Mouse (Mus musculus): ENCODE data around the gene Gucy1b2. TPM values are rescaled to one million over a fixed set of nuclear protein-coding genes. Genes with fewer than 3 reads are reported as not detected.

Gucy1b2 gene
- total RNA-seq, 2 experiments from 2014 or later, result 0.37 TPM; not detected in 1

DNA sequence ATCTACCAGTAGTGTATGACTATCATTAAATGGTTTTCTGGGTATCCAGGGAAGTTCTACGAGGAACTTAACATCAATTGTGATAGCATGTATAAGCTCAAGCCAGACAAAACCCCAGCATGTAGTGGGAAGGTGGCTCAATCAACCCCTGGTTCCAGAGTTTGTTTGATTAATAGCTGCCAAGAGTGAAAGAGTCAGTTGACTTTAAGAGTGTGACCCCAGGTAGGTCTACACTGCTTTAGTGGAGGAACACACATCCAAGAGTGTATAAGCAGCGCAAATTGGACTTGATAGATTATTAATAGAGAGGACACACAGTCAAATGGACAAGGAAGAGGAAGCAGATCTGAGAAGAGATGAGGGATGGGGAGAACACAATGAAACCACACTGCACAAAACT lies 18.3 kb downstream of the Gucy1b2 start:
- Histone ChIP-seq H3K4me3 (no peak overlapping the region), H3K27ac (no peak overlapping the region)
- DNase-seq (ENCODE audit: low spot score in 2 of 2), result no peak
- no peak for TF ChIP-seq CTCF (conservative IDR thresholded peaks at IDR 0.05)

DNA sequence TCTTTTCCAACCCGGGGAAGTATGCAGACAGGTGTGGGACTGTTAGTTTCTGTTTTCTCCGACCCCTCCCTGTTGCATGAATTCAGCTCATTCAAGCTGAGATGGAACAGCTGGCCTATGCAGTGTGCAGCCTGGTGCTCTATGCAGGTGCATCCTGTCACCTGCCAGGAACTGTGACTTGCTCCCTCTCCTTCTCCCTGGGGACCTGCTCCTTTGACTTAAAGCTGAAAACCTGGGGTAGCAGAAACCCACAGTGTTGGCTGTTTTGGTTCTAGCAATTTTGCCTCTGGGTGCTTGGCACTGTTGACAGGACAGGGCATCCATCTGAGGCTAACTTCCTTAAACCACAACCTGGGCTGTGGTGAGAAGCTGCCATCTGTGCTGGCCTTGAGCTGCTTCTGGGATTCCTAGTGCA lies 30.8 kb downstream of the Gucy1b2 start:
- H3K27ac ChIP-seq, result no peak overlapping the region
- H3K4me3 ChIP-seq, result no peak overlapping the region
- no peak for TF ChIP-seq CTCF (conservative IDR thresholded peaks at IDR 0.05)
- no peak for DNase-seq (ENCODE audit: low spot score in 2 of 2)

DNA sequence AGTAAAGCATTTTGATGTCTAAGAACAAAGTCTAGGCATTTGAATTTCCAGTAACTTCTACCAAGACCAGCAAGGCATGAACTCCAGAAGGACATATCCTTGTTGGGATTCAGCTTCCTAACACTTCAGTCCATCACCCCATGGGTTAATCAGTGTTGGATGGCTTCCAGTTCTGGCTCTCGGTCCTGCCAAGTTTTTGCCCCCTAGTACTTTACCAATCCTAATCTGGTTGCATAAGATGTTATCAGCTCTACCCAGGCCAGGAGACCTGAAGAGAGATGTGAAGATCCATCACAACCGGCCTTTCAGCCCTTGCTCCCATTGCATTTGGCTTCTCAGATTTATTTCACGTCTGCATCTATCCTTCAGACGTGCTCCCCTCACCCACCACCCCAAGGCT lies 33.8 kb downstream of the Gucy1b2 start:
- H3K27ac ChIP-seq, result no peak overlapping the region
- DNase-seq (ENCODE audit: low spot score in 2 of 2), result no peak
- TF ChIP-seq CTCF (conservative IDR thresholded peaks at IDR 0.05), result no peak
- no peak overlapping the region for H3K4me3 ChIP-seq

DNA sequence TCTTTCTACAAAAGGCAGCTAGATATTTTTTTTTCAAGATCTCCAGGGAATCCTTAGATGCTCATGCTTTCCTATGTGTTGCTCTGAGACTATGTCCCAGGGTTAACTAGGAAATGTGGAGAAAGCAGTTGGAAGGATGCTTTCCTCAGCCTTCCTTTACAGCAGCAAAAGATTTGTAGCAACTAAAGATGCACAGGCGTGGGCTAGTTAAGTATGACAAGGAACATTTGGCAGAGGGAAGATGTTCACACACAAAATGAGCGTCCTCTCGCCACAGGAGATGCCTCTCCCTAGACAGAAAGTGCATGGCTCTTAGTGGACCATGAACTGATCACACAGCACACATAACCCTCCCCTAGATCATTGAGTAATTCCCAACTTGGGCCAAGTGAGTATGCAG lies 38.6 kb downstream of the Gucy1b2 start:
- H3K27ac ChIP-seq, result no peak overlapping the region
- no peak for TF ChIP-seq CTCF (conservative IDR thresholded peaks at IDR 0.05)
- DNase-seq (ENCODE audit: low spot score in 2 of 2), result peak in 1 of 2 experiments; percentile 10
- no peak overlapping the region for H3K4me3 ChIP-seq

DNA sequence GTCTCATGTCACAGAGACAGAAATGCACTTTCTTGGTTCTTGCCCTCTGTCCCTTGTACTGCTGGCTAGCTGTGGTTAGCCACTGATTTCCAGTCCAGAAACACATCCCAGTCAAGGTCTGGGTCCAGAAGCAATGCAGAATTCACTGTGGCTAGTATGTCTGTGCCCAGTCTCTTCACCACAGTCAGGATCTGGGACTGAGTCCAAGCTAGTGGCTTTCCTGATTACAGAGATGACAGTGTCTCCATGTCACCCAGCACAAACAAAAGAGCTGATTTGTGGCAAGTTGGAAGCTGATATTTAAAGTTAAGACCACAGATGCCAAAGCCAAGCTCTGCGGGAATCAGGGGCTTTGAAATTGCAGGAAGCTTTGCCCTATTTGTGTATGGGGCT lies 39.4 kb downstream of the Gucy1b2 start:
- H3K27ac ChIP-seq, result peak overlapping the region; percentile 51; the same call in 1 of the 2 replicates
- H3K4me3 ChIP-seq, result no peak overlapping the region
- no peak for TF ChIP-seq CTCF (conservative IDR thresholded peaks at IDR 0.05)
- DNase-seq (ENCODE audit: low spot score in 2 of 2), result peak; percentile 20 to 50

DNA sequence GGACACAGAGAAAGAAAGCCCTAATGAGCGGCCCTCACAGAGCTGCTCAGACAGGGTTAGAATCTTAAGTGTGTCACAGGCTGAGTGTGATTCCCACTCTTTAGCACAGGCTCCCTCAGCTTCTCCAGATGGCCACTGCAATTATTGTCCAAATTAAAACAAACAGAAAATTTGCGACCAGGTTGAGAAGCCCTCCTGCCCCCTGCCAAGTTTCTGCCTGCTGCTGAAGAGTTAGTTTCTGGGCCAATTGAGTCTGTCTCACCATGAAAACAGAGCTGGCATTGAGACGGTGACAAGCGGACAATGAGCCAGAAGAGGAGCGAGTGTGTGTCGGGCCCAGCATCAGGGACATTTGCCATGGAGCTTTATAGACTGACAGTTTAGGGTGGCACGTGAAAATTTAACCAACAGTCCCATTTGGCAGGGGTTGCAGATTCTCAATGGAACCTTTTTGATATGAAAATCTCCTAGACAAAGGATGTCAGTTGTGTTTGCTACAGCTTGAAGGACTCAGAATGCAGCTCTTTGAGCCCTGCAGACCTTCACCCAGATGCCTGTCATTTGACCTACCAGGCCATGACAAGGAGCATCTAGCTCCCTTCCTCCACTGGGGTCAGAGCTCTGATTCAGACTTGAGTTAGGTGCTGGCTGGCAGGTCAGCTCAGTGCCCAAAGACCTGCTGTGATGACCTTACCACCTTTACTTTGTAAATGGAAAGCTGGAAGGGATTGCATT lies 39.9 kb downstream of the Gucy1b2 start:
- no peak for TF ChIP-seq CTCF (conservative IDR thresholded peaks at IDR 0.05)
- Histone ChIP-seq H3K27ac (peak overlapping the region; percentile 51; the same call in 1 of the 2 replicates), H3K4me3 (no peak overlapping the region)
- peak in 1 of 2 experiments; percentile 13 for DNase-seq (ENCODE audit: low spot score in 2 of 2)

DNA sequence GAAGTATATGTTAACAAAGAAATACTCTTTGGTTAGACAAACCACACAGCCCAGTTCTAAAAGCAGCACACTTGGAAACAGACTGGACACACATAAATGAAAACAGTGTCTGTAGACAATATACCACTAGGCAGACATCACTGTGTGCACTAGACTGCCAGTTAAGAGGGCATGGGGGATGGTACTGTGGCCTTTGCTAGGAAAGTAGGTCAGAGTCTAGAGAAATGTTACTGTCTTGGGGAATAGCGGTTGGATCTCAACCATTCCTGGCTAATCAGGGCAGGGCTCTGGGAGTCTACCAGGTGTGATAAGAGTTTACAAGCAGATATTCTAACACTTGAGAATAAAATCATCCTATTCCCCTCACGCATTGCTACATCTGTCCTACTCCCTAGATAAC lies 60.7 kb downstream of the Gucy1b2 start:
- Histone ChIP-seq H3K27ac (no peak overlapping the region), H3K4me3 (no peak overlapping the region)
- TF ChIP-seq CTCF (conservative IDR thresholded peaks at IDR 0.05), result no peak
- no peak for DNase-seq (ENCODE audit: low spot score in 2 of 2)

DNA sequence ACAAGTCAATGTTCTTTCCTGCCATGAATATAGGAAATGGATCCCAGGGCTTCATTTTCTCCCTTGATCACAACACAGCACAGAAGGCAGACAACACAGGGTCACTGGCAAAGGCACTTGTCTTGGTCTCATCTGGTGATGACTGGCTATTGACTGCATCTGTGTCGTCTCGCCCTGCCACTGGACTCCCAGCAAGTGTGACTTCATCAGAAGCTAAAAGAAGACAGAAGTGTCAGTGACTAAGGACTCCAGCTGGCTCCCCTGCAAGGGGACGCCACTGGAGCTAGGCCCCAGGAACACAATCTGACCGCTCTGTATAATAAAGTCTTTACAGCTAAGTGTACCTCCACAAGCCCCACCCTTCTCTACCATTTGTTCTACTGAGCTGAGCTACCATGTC lies 63.3 kb downstream of the Gucy1b2 start:
- Histone ChIP-seq H3K27ac (no peak overlapping the region), H3K4me3 (no peak overlapping the region)
- DNase-seq (ENCODE audit: low spot score in 2 of 2), result no peak
- no peak for TF ChIP-seq CTCF (conservative IDR thresholded peaks at IDR 0.05)

DNA sequence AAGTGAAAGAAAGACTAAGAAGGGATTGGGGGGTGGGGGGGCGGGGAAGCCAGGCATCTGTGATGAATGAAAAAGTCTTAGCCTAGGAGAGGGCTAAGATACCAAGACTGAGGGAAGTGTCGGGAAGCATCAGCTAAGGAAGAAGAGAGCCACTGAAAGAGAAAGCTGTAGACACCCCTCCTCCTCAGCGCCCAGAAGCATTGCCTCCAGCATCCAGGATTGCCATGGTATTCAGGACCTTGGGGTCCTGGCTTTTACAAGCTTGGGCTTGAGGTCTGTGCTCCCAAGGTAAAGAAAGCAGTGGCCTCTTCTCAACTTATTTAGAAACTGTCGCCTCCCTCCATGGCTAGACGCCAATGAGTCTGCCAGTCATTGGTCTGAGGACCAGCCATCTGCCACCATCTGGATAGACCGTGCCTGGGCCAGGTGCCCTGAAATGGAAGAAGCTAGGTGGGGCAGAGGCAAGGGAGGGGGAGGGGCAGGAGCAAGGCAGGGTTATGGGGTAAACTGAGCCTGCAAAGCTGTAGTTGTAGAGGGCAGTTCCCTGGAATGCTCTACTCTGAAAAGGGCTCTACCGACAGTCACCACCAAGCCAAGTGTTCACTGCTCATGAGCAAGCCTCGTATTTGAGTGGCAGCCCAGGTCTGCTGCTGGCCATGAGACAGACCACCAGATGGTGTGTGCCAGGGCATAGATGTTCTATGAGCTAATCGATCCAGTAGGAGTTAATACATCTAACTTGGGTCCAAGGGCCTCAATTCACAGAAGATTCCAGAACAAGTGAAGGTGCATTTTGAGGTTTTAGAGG lies 66.2 kb downstream of the Gucy1b2 start:
- DNase-seq (ENCODE audit: low spot score in 2 of 2), result peak in 1 of 2 experiments; percentile 16

DNA sequence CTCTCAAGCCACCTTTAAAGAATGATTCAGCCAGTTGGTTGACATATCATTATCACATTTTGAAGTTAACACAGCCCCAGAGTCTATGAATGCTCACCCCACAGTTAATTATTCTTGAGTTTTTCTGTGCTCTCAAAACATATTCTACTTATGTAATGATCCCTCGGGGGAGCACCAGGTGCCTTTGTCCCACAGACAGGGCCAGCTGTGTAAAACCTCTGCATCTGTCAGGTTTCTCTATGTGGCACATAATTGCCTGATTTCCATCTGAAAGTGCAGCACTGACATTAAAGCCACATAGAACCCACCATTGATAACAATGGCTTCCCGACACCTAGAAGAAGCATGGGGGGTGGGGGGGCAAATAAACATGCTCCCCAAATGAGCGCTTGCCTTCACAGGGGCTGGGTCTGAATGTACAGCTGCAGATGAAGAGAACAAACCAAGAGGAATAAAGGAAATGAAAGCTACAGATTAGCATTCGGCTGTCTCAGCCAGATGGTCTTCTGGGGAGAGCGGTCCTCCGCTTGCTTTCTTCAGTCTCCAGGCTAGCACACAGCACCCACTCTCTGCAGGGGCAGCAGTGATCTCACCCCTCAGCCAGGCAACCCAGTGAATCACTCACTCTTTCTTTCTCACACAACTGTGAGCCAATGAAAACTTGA lies 66.9 kb downstream of the Gucy1b2 start:
- DNase-seq (ENCODE audit: low spot score in 2 of 2), result peak; percentile 27 to 54
- TF ChIP-seq CTCF (conservative IDR thresholded peaks at IDR 0.05), result no peak
- H3K27ac ChIP-seq, result peak overlapping the region; percentile 56; the same call in 1 of the 2 replicates
- peak overlapping the region; percentile 43 for H3K4me3 ChIP-seq

More for the DNA sequence above, 66.2 kb downstream of the Gucy1b2 start:
- Histone ChIP-seq H3K27ac (peak overlapping the region; percentile 56; the same call in 1 of the 2 replicates), H3K4me3 (peak overlapping the region; percentile 43)
- no peak for TF ChIP-seq CTCF (conservative IDR thresholded peaks at IDR 0.05)

DNA sequence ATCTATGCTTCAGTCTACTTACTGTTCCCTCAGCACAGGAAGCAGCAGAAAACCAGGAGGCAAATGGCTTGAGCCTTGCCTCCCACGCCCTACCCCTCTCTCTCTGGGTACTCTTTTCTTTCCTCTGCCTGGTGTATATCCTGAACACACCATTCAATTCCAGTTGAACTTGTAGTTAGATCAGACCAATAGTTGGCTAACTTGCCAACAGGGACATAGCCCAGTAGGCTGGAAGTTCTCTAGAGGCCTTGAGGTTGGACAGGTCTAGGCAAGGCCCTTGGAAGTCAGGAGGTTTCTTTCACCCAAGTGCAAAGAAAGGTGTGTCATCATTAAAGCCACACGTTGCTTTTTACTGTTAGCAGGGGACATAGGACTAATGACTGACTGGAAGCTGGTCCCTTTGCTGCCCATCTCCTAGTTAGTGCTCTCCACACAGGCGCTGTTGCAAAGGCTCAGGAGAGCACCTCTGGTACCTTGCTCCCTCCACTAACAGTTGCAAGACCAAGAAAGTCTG lies 72.2 kb downstream of the Gucy1b2 start:
- no peak overlapping the region for H3K27ac ChIP-seq
- H3K4me3 ChIP-seq, result no peak overlapping the region
- no peak for DNase-seq (ENCODE audit: low spot score in 2 of 2)
- no peak for TF ChIP-seq CTCF (conservative IDR thresholded peaks at IDR 0.05)

DNA sequence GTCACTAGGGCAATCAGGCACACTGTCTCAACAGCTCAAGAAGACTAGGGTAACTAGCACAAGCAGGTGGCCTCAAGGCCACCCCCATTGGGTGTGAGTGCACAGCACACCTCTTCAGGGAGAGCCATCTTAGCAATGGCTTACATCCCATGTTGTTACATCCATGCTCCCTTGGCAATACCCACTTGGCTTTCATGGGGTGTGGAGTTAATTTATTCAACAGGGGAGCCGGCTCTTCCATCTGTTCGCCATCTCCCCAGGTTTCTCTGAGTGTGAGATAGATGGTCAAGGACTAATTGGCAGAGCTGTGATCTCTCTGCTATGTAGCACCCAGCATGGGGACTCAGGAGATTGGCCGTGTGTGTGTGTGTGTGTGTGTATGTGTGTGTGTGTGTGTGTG lies 73.0 kb downstream of the Gucy1b2 start:
- DNase-seq (ENCODE audit: low spot score in 2 of 2), result no peak
- no peak for TF ChIP-seq CTCF (conservative IDR thresholded peaks at IDR 0.05)
- Histone ChIP-seq H3K27ac (no peak overlapping the region), H3K4me3 (no peak overlapping the region)

DNA sequence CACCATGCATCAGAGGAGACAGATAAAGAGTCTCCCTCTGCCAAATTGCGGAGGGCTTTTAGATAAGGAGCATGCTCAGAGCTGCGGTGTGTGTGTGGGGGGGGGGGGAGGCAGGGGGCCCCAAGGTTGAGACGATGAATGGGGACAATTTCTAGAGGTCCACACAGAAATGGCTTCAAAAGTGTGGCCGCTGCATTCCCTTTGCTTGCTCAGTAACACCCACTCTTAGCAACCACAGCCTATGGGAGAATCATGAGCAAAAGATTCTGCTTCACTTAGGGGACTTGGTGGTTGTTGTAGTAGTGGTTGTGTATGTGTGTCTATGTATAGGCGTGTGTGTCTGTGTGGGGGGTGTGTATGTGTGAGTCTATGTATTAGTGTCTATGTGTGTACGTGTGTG lies 75.5 kb downstream of the Gucy1b2 start:
- no peak for TF ChIP-seq CTCF (conservative IDR thresholded peaks at IDR 0.05)
- H3K4me3 ChIP-seq, result no peak overlapping the region
- no peak overlapping the region for H3K27ac ChIP-seq
- no peak for DNase-seq (ENCODE audit: low spot score in 2 of 2)

Data from layer of hippocampus, adult 2 months (tissue).